Mouse (Mus musculus) R1 (cell line): ENCODE data around the gene Agap1.

Experiments
- DNase-seq: peaks from one replicate; pipeline ENCODE4 v3.0.0-alpha.2; 2018; ENCODE audit warnings: low read depth, low spot score

Agap1 gene

DNA sequence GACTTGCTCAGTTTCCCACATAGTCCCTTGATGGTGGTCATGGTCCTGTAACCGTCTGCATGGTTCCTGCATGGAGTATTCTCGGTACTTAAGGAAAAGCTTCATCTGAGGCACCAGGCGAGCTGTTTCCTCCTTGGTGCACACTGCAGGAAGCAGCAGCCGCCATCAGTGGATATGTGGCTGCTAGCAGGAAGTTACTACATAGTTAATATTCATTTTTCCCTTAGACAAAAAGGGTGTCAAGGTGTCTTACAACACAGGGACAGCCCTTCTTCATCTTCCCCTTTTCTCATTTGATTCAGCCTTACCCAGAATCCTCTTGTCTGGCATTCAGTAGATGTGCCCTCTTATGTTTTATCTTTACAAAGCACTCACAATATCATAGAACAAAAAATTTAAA lies 206.2 kb downstream of the Agap1 start:
- DNase-seq, result no peak

DNA sequence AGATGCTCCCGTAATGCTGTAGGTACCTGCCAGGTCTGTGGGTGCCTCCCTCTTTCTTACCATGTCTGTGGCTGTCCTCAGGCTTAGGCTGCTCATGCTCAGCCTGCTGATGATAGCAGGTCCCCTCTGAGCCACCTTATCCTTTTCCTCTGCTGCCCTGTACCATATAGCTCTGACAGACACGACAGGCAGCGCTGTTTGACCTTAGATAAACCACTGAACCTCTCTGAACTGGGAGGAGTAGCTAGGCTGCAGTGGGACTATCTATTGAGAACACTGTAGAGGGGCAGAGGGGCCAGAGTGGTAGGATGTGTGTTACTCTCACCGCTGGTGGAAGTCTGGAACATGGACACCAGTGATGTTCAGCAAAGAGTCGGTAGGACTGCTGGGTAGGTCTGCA lies 211.5 kb downstream of the Agap1 start:
- no peak for DNase-seq

DNA sequence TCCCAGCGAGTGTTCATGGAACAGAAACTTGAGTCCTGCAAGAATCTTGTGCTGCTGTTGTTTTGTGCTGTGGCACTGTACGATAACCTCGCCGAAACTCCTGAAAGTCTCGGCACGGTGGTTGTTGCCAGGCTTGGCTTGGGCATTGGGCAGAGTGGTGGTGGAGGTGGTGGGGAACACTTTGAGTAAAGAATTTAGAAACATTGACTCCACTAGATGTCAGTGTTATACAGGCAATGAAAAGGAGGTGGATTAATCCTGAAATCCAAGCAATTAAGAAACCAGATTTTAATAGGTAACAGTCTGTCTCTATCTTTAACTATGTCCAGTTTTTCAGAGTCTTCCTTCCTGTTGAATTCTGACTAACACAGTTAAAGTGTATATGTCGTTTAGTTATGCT lies 212.8 kb downstream of the Agap1 start:
- no peak for DNase-seq

DNA sequence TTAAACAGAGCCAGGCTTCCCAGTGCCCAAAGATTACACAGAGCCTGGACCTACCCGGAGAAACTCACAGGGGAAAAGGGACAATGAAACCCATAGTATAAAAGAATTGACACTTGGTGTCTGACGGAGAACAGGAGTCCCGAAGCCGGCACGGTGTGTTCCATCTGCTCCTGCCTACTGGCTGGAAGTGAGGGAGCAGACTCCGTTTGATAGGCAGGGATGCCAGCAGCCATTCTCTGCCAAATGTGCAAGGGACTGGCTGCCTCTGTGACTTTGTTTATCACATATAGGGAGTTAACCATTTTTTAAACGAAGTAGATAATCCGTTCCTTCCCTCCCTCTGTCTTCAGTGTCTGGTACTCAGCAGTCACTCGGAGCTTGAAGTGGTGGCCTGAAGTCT lies 214.0 kb downstream of the Agap1 start:
- no peak for DNase-seq

DNA sequence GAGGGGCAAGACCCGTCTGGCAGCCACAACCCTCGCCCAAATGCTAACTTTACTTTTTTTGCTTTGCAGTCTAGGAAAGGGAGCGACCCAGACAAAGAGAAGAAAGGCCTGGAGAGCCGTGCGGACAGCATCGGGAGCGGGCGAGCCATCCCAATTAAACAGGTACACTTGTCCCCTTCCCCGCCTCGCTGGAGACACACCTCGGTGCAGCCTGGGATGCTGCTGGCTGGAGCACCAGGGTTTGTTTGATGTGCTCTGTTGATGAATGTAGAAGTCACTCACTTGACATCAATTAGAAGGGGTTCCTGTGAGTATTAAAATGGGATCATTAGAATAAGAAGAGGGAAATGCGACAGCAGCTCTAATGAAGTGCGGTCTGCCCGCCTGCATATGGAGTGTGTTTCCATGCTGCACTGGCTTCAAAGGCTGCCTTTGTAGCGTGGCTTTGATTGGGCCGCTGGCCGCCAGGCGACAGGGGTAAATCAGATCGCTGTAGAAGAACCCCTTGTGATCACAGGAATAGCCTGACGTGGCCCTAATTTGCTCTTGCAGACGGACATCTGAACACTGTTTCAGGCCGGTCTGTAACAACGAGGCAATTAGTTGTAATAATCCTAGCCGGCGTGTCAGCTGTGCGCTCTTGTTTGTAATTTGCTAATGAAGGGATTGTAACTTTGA lies 216.6 kb downstream of the Agap1 start:
- DNase-seq, result no peak

DNA sequence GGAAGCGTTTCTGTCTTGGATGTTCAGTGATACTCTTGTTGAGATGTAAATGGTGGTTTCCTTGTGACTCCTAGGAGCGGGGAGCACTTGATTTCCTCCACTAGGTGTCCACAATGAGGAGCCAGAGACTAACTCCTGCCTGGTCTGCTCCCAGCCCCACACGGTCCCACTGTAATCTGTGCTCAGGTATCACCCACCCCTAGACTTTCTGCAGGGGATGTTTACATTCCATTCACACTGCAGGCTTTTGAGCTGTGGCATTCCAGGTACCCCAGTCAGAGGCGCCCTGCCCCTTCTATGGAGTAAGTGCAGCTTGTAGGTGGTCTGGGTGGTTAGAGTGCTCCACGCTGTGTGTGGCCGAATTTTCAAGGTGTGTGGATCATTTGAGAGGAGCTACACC lies 218.5 kb downstream of the Agap1 start:
- peak; percentile 21 for DNase-seq

DNA sequence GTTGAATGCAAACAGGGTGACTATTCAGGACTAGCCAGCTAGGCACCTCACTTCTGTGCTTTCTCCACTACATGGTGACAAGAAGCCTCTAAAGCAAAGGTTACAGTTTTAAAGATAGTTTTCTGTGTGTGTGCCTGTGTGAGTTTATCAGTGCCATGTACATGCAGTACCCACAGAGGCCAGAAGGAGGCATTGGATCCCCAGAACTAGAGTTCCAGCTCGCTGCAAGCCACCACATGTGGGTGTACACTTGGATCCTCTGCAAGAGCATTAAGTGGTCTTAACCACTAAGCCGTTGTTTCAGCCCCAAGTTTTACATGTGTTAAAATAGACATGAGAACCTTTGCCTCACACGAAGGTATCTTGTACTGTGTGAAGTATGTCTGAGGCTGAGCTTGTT lies 219.1 kb downstream of the Agap1 start:
- DNase-seq, result peak; percentile 70

DNA sequence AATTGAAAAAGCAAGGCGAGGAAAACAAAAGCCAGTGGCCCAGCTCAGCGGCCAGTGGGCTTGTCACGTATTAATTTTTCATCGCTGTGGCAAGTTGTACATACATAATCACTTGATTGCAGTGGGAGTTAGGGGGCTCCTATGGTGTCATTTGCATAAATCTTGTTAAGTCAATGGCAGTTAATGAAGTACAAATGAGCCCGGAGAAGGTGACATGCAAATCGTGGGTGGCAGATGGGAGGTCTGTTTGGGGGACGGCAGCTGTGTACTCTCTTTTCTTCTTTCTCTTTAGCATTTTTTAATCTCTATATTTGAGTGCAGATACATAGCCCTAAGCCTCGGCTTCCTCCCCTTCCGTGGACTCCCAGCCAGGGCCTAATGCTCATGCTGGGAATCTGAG lies 220.1 kb downstream of the Agap1 start:
- DNase-seq, result no peak

DNA sequence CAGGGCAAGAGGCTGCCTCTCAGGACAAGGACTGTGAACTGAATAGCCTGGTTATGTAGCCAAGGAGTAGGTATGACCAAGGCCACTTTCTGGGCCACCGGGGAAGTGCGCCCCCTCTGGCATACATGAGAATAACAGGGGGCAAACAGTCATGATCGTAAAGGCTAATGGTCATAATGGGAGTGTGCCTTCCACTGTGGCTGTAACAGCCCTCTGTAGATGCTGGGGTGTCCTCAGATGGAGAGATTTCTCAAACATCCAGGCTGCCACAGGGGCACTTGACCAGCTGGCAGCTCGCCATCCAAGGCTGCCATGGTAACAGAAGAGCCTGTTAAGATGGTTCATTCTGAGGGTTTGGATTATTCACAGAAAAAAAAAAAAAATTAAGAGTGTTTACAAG lies 221.8 kb downstream of the Agap1 start:
- DNase-seq, result peak; percentile 51

DNA sequence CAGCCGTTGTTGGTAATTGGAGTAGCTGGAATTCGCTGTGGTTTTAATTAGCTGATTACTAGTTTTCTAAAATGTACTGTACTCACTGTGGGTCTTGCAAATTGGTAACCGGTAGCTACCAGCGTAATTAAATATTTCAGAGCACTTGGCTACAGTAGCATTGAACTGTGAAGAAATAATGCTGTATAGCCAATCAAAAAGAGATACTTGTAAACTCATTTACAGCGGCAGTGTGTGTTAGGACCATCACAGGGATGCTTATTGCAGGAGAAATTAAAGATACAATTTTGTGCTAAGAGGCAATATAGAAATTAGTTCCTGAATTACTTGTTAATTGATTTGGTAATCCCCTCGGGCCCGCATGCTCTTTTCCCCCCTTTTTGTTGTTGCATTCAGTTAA lies 226.1 kb downstream of the Agap1 start:
- no peak for DNase-seq

DNA sequence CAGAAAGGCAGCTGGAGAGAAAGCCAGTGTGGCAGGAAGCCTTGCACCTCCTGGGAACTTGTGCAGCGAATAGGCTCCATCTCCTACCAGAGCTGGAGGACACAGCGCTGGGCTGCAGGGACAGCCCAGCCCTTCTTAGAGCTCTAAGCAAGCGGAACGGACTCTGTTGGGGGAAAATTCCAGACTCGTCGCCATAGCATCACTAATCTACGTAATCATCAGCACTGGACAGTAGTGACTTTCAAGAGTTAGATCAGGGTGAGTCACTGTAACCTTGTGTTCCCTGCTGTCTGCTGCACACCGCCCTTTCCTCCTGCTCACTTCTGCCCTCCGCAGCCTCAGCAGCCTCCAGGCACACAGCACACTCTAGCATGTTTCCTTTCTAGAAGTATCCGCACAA lies 234.3 kb downstream of the Agap1 start:
- peak; percentile 33 for DNase-seq

DNA sequence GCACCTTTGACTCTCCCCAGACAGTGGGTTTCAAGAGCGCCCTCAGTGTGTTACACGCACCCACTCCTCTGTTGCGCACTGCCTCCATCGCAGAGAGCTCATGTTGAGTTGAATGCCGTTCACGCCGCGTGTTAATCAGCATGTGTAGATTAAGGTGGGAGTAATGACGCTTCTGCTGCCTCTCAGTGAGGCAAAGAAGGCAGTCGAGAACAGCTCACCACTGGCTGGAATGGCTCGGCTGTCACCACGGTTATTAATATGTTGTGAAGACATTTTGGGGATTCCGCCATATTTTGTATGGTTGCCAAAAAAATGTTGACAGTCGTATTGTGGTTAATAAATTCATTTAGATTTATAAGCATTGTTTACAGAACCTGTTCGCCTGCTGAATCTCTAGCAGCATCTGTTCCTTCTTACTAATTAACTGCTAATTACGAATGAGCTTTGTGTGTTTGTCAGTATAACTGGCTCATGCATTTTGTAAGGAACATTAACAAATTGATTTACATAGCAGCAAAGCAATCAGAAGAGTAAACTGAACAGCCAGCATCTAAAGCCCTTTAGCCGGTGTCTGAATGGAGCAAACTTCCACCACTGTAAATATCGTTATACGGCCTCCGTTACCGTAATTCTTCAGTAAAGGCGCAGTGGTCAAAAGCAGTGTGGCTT lies 235.1 kb downstream of the Agap1 start:
- no peak for DNase-seq

DNA sequence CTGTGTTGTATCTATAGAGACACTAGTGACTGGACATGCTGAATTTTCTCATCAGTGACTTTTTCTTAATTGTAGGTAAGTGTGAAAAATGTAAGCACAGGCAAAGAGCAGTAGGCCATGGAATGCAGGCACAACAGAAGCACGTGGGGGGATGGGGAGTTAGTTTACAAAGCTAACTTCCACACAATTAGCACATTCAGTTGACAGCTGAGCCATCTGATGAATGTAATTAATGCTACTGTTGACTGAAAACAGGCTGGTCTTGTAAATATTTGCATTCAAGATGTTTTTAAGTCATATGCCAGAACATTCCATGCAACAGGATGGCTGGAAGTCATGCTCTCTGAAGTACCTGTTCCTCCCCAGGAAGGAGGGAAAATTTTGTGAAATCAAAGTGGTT lies 236.5 kb downstream of the Agap1 start:
- DNase-seq, result no peak

DNA sequence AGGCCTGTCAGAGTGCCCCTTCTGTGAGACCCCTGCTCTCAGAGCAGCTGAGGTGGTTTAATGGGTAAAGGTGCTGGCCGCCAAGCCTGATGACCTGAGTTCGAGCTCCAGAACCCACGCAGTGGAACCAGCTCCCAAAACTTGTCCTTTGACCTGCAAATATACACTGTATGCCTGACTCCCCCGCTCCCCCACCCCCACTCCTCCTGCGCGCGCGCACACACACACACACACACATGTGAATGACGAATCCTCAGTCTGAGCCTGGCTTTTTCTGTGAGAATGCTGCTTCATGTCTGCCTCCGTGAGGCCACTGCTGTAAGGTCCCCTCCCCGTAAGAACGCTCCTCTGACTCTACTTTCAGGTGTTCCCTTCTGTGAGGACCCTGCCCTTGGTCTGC lies 237.8 kb downstream of the Agap1 start:
- DNase-seq, result no peak

DNA sequence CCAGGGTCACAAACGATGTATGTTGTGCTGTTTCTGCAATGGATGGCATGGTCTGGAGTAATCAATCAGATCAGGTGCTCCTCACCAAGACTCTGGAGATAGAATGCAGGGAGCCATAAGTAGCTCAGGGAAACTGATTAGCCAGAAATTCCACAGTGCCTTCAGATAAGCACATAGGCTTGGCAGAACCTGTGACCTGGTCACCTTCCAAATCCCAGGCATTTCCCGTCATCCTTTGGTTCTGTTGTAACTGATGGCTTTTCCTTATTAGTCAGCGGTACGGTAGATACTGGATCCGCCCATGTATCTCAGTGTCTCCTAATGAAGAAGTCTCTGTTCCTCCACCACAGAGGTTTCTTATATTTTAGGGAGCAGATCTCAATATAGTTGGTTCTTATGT lies 240.3 kb downstream of the Agap1 start:
- no peak for DNase-seq

DNA sequence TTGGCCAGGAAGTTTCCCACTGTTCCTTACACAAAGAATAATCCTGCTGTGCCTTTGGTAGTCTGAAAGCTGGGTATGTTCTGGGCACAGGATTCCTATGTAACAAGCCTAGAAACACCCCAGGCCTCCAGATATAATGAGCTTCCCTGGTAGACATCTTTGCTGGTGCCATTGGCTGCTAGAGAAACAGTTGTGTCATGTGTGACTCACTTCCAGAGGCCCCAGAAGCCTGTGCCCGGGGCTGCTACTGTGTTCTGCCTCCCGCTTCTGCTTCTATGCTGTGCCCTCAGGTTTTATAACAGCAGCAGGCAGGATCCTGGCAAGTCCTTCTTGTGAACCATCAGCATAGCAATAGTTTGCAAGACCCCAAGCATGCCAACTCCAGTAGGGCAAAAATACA lies 242.6 kb downstream of the Agap1 start:
- no peak for DNase-seq

DNA sequence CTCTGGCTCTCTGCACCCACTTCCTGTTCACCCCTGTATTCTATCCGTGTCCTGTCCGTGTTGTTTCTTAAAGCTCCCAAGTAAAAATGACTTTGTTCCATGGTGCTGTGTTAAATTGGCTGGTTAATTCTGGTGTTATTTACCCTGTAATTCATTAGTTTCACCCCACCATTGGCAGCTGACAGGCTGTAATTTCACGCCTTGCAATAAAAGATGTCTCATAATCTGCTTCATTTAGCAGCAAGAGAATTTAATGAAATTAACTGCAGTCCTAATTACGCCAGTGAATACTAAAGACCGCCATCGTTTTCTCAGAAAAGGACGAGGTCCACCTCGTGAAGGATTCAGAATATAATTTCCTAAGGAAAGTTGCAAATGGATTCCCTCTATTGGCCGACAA lies 245.6 kb downstream of the Agap1 start:
- DNase-seq, result no peak

DNA sequence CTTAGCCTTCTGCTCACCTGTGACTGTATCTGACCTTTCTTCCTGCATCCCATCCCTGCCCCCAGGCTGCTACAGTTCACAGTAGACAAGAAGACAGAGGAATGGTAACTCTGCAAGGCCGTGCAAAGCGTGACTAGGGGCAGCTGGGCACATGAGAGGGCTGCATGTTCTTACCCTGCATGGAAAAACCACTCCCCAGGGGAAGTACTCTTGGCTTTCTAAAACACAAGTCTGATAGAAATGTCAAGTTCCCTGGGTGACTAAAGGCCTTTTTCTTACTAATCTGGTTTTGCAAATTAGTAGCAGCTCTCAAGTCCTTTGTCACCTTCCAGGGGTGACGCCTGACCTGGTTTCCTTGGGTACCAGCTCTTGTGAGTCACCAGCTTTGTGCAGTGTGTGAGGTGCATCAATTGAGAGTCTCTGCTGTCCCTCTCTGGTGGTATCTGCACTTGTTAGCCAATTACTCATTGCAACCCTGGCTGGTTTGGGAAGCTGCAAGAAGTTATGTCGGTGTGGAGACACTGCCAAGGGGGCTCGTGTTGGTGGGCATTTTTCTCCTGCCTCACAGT lies 246.6 kb downstream of the Agap1 start:
- no peak for DNase-seq

DNA sequence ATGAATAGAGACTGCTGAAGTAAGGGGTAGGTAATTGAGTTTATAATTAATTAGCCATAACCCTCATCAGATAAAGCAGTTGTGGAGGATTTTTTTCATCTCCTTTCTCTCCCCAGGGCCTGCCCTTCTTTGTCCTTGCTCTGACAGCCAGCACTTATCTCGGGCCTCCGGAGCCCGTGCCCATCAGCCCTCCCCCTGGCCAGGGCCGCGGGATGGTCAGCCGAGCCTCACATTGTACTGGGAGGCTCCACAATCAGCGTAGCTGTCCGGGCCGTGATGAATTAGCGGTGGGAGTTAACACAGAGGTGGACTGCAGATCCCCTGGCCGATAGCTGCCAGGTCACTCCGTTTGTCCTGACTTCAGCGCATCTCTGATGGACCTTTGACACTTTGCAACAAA lies 248.7 kb downstream of the Agap1 start:
- no peak for DNase-seq

DNA sequence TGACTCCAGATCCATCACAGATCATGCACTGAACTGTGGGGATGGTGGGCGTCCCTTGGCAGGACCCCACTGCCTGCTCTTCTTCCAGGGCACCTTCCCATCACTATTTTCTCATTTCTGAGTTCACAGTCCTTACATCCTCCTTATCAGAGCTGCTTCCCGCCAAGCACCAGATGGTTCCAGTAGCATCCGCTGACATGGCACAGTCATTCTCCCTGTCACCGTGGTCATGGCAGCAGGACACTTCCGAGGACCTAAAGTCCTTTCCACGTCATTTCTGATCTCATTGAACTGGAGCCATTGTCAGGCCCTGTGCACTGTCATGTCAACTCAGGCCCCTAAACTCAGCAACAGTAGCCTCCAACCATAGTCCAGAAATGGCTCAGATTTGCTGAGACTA lies 251.1 kb downstream of the Agap1 start:
- no peak for DNase-seq

DNA sequence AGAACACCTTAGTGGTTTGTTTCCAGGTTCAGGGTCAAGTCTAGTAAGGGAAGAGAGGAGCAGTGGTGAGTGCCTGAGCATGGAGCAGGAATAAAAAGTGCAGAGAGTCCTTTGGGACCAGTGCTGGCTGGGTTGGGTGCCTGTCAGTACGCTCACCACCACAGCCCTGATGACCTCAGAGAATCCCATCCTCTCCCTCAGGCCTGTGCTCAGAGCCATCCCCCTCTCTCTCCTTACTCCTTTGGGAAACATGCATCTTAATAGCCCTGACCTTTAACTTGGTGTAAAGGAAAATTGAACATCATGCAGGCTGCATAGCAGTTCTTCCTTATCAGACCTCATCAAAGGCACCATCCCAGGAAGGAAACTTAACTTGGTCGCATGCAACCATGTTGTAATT lies 252.3 kb downstream of the Agap1 start:
- DNase-seq, result no peak

DNA sequence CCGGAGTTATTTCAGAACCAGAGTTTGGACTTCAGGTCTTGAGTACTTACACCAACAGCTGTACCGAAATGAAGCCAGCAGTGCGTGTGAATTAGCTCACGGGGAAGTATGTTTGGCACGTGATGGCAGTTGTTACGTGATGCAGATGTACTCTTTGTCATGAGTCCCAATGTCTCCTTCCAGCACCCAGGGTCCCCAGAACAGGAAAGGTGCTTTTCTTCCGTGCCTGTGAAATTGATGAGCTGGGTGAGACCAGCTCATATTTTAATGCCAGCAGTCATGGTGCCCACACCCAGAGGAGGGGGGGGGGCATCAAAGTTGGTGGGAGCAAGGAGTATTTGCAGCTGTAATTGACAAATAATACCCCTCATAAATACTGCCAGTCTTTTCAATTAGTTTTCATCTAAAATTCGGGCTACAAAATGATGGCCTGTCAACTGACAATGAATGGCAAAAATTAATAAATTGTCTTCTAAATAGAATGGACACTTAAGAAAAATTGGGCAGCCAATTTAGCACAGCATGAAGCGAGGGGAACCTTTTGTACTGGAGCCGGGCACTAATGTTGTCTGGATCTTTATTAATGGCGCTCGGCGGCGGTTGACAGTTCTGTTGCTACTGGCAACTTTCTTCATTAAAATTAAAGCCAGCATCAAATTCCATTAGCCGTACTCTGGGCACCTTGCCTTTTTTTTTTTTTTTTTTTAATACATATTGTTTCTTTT lies 253.3 kb downstream of the Agap1 start:
- DNase-seq, result no peak

DNA sequence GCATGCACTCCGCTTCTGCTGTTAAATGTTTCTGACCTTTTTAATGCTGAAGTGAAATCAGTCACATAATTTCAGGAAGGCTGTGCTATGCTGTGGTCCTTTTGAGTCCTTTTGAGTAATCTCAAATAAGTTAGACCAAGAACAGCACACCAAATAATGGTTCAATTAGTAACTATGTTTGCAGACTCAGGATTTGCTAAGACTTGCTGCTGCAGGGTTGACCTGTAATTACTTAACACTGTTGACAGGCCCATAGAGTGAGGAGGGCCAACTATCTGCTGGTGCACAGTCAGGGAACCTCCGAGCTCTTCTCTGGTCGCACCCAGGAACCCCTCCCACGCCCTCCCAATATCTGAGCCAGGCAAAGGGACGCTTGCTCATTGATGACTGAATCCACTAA lies 255.2 kb downstream of the Agap1 start:
- no peak for DNase-seq
